Mouse (Mus musculus) hindbrain, embryonic 11.5 days (tissue): ENCODE results near the gene Mapk1ip1. TPM values are rescaled to one million over a fixed set of nuclear protein-coding genes. Genes with fewer than 3 reads are reported as not detected.

Source experiments
- ATAC-seq: fragments of 200-750 bp; cut with Nextera tagmentation; 2 replicates; pipeline ENCODE4 v1.8.0; 2017; ENCODE audit warnings: mild to moderate bottlenecking, moderate TSS enrichment, moderate library complexity; ENCODE audit not compliant: low FRiP score
- DNase-seq: peaks from one replicate; pipeline ENCODE4 v3.0.0-alpha.2; 2015; ENCODE audit warnings: low spot score
- H3K27ac ChIP-seq: fragments of 300-500 bp; sonication (generic); 2 replicates; pipeline ENCODE4 v1.5.1; 2014; ENCODE audit warnings: mild to moderate bottlenecking, low read depth, low read length
- H3K27me3 ChIP-seq: fragments of 300-500 bp; sonication (generic); 2 replicates; pipeline ENCODE4 v1.6.1; 2014; ENCODE audit warnings: mild to moderate bottlenecking, low read length, moderate library complexity, mixed read lengths; ENCODE audit not compliant: control insufficient read depth, insufficient read depth
- H3K36me3 ChIP-seq: fragments of 300-500 bp; sonication (generic); 2 replicates; pipeline ENCODE4 v1.6.1; 2014; ENCODE audit warnings: mild to moderate bottlenecking, low read length, moderate library complexity, mixed read lengths; ENCODE audit not compliant: control insufficient read depth, insufficient read depth
- H3K4me1 ChIP-seq: fragments of 300-500 bp; sonication (generic); replicated peaks from 2 replicates; pipeline ENCODE4 v1.6.1; 2014; ENCODE audit warnings: low read length, mixed read lengths; ENCODE audit not compliant: control insufficient read depth, insufficient read depth
- H3K4me2 ChIP-seq: fragments of 300-500 bp; sonication (generic); replicated peaks from 2 replicates; pipeline ENCODE4 v1.6.1; 2014; ENCODE audit warnings: mild to moderate bottlenecking, low read depth, low read length
- H3K4me3 ChIP-seq: fragments of 300-500 bp; sonication (generic); 2 replicates; pipeline ENCODE4 v1.5.1; 2014; ENCODE audit warnings: low read depth, low read length
- H3K9ac ChIP-seq: fragments of 300-500 bp; sonication (generic); 2 replicates; pipeline ENCODE4 v1.6.1; 2014; ENCODE audit warnings: low read depth, low read length
- H3K9me3 ChIP-seq: fragments of 300-500 bp; sonication (generic); 2 replicates; pipeline ENCODE4 v1.6.1; 2016; ENCODE audit warnings: low read length; ENCODE audit not compliant: control insufficient read depth
- WGBS: fragments of 180-500 bp; shearing (Covaris S2); extraction: QIAGEN DNeasy Blood & Tissue Kit; methylation state at CpG from one replicate; pipeline ENCODE4 v1.1.7; 2014; 5-methylcytosine and 5-hydroxymethylcytosine counted together
- polyA plus RNA-seq: library from polyadenylated mRNA; unstranded; fragments of >200 nt; fragmentation: Nextera tagmentation; extraction: Ambion mirVana; gene quantifications from 2 replicates; pipeline ENCODE4 v1.2.1, GENCODE M21; 2014

Mapk1ip1 gene
- polyA plus RNA-seq, 1 experiment from 2014 or later, result 17.1 TPM

- DNase-seq (no peak), ATAC-seq (no peak)
- Histone ChIP-seq H3K4me2 (no peak overlapping the region), H3K27ac (no peak overlapping the region), H3K27me3 (no peaks in the 10 kb centered on the region), H3K9ac (no peak overlapping the region), H3K9me3 (no peaks in the 10 kb centered on the region), H3K36me3 (no peaks in the 10 kb centered on the region), H3K4me1 (no peaks in the 10 kb centered on the region), H3K4me3 (no peak overlapping the region)
- WGBS, result 58% methylated on average over 4 of the region's 4 CpGs
Measured at GRCm38 (mm10) chr7:138818314-138818713, 27.8 kb downstream of the Mapk1ip1 start.

GRCm38 (mm10) chr7:138813213-138813875 lies 32.7 kb downstream of the Mapk1ip1 start:
- Histone ChIP-seq H3K4me3 (no peak overlapping the region), H3K27ac (no peak overlapping the region)
- 74% methylated on average over 11 of the region's 11 CpGs for WGBS

GRCm38 (mm10) chr7:138807146-138807545 lies 38.9 kb downstream of the Mapk1ip1 start:
- no peaks in the 10 kb centered on the region for H3K9me3 ChIP-seq
- H3K27ac ChIP-seq, result no peak overlapping the region
- WGBS, result 91% methylated on average over 3 of the region's 3 CpGs
- no peak for DNase-seq
- ATAC-seq, result no peak
- no peaks in the 10 kb centered on the region for H3K27me3 ChIP-seq
- H3K9ac ChIP-seq, result no peak overlapping the region
- no peaks in the 10 kb centered on the region for H3K36me3 ChIP-seq
- H3K4me2 ChIP-seq, result no peak overlapping the region
- H3K4me1 ChIP-seq, result no peaks in the 10 kb centered on the region
- H3K4me3 ChIP-seq, result no peak overlapping the region

More at GRCm38 (mm10) chr7:138813213-138813875, 32.7 kb downstream of the Mapk1ip1 start:
- Histone ChIP-seq H3K9me3 (no peaks in the 10 kb centered on the region), H3K4me2 (no peak overlapping the region), H3K9ac (no peak overlapping the region), H3K4me1 (no peaks in the 10 kb centered on the region), H3K36me3 (no peaks in the 10 kb centered on the region), H3K27me3 (no peaks in the 10 kb centered on the region)
- ATAC-seq, result no peak
- no peak for DNase-seq

GRCm38 (mm10) chr7:138803386-138803785 lies 42.7 kb downstream of the Mapk1ip1 start:
- no peaks in the 10 kb centered on the region for H3K27me3 ChIP-seq
- no peak for ATAC-seq
- H3K9me3 ChIP-seq, result no peaks in the 10 kb centered on the region
- H3K4me3 ChIP-seq, result no peak overlapping the region
- no peak for DNase-seq
- H3K4me2 ChIP-seq, result no peak overlapping the region
- H3K36me3 ChIP-seq, result no peaks in the 10 kb centered on the region
- WGBS, result 50% methylated on average over 4 of the region's 4 CpGs
- H3K9ac ChIP-seq, result no peak overlapping the region
- no peak overlapping the region for H3K27ac ChIP-seq
- H3K4me1 ChIP-seq, result no peaks in the 10 kb centered on the region

GRCm38 (mm10) chr7:138788109-138788508 lies 58.0 kb downstream of the Mapk1ip1 start:
- H3K36me3 ChIP-seq, result no peaks in the 10 kb centered on the region
- no peak overlapping the region for H3K27ac ChIP-seq
- no peaks in the 10 kb centered on the region for H3K4me1 ChIP-seq
- no peaks in the 10 kb centered on the region for H3K9me3 ChIP-seq
- DNase-seq (no peak), ATAC-seq (no peak)
- no peaks in the 10 kb centered on the region for H3K27me3 ChIP-seq
- H3K4me2 ChIP-seq, result no peak overlapping the region
- no peak overlapping the region for H3K9ac ChIP-seq
- 88% methylated on average over 5 of the region's 5 CpGs for WGBS
- no peak overlapping the region for H3K4me3 ChIP-seq

Other genes with a start within 250 kb of the Mapk1ip1 start
- gene Ppp2r2d, start 194 bp downstream of the Mapk1ip1 start, polyA plus RNA-seq, result 80.0 and 88.5 TPM in 2 replicates
- gene Bnip3, start 63.2 kb upstream of the Mapk1ip1 start, polyA plus RNA-seq, result 99.4 and 106 TPM in 2 replicates
- gene Jakmip3, start 94.5 kb upstream of the Mapk1ip1 start, polyA plus RNA-seq, result 1.5 and 2.1 TPM in 2 replicates
- 231 and 251 TPM in 2 replicates for gene Dpysl4, start 239.7 kb upstream of the Mapk1ip1 start, polyA plus RNA-seq